Comparison of ENCODE assay signal across 8 mouse cellular contexts in the genomic region with DNA sequence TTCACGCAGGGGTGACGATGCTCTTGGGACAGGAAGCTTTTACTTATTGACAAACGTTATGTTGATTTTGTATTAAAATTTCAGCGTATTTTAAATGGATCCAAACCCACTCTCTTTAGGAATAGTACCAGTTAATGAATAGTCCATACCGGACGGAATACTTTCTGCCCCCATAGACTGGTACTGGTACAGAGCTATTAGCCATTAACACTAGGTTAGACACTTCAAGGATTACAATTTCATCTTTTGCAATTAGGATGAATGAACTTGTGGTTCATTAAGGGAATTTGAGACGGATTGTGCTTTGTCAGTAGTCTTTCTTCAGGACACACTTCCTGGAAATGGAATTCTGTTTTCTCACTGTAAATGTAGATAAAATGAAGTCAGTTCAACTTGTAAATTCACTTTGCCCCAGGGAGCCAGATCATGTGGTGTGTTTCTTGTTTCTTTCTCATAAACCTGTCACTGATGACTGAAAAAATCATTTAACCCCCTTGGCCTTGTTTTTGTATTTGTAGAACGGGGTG. TPM values are rescaled to one million over a fixed set of nuclear protein-coding genes. Genes with fewer than 3 reads are reported as not detected.
DNase-seq lines count a peak whose midpoint lies in the region; ATAC-seq and TF ChIP-seq lines count a peak whose summit lies in the region.

No protein-coding gene starts in this region.

- ATAC-seq in kidney, embryonic 16.5 days (ENCODE audit: low FRiP score, low TSS enrichment), result no peak
- ATAC-seq in hindbrain, embryonic 16.5 days, result peak; percentile 37
- no peak; the same call in 1 of the 2 replicates for ATAC-seq in midbrain, postnatal 0 days (ENCODE audit: low FRiP score)

- H3K27ac ChIP-seq in kidney, embryonic 16.5 days (ENCODE audit: low read length), result peak overlapping the region; percentile 86; the same call in 1 of the 2 replicates
- peak overlapping the region; percentile 90 for H3K27ac ChIP-seq in embryonic facial prominence, embryonic 10.5 days (replicated peaks)
- no peak overlapping the region for H3K27ac ChIP-seq in hindbrain, embryonic 16.5 days (ENCODE audit: low read depth, low read length)
- no peak overlapping the region for H3K27ac ChIP-seq in midbrain, postnatal 0 days (ENCODE audit: low read depth, low read length)

- intact Hi-C loops in gastrocnemius, postnatal 14 days (cut with DNase I; ENCODE audit: low total_unique reads), result no loop called here

- peak overlapping the region; percentile 78 for H3K4me2 ChIP-seq in kidney, embryonic 16.5 days (replicated peaks; ENCODE audit: low read depth, low read length)
- peak overlapping the region; percentile 76 for H3K4me2 ChIP-seq in hindbrain, embryonic 16.5 days (ENCODE audit: low read length)
- H3K4me2 ChIP-seq in midbrain, postnatal 0 days (ENCODE audit: low read depth, low read length, poor library complexity, severe bottlenecking), result peak overlapping the region; percentile 71

- H3K36me3 ChIP-seq in kidney, embryonic 16.5 days (ENCODE audit: insufficient read depth, low read length), result no peaks in the 10 kb centered on the region
- no peaks in the 10 kb centered on the region for H3K36me3 ChIP-seq in embryonic facial prominence, embryonic 10.5 days (replicated peaks)
- H3K36me3 ChIP-seq in hindbrain, embryonic 16.5 days (ENCODE audit: control insufficient read depth, insufficient read depth, low read length), result no peaks in the 10 kb centered on the region
- no peaks in the 10 kb centered on the region; the same call in 1 of the 2 replicates for H3K36me3 ChIP-seq in midbrain, postnatal 0 days (ENCODE audit: insufficient read depth, low read length)

- no peak for DNase-seq in kidney, adult 18-20 months
- no peak for DNase-seq in embryonic facial prominence, embryonic 10.5 days (ENCODE audit: low spot score)
- DNase-seq in midbrain, postnatal 0 days (ENCODE audit: low spot score), result no peak
- DNase-seq in natural killer cell, adult 2 months (ENCODE audit: low spot score in 2 of 2), result no peak
- no peak for DNase-seq in gastrocnemius, postnatal 14 days
- DNase-seq in embryo, embryonic 11 days, result no peak

- no peaks in the 10 kb centered on the region for H3K9me3 ChIP-seq in kidney, embryonic 16.5 days (ENCODE audit: low read length)
- no peaks in the 10 kb centered on the region for H3K9me3 ChIP-seq in embryonic facial prominence, embryonic 10.5 days
- no peaks in the 10 kb centered on the region for H3K9me3 ChIP-seq in hindbrain, embryonic 16.5 days (ENCODE audit: control insufficient read depth, low read length)
- H3K9me3 ChIP-seq in midbrain, postnatal 0 days (ENCODE audit: low read length), result no peaks in the 10 kb centered on the region

- 9% methylated on average over 8 of the region's 8 CpGs for WGBS in kidney, embryonic 16.5 days
- 25% methylated on average over 8 of the region's 8 CpGs for WGBS in embryonic facial prominence, embryonic 10.5 days
- 16% methylated on average over 8 of the region's 8 CpGs for WGBS in hindbrain, embryonic 16.5 days
- WGBS in midbrain, postnatal 0 days, result 15% methylated on average over 8 of the region's 8 CpGs

- H3K9ac ChIP-seq in kidney, embryonic 16.5 days (replicated peaks; ENCODE audit: low read length), result peak overlapping the region; percentile 84
- peak overlapping the region; percentile 85 for H3K9ac ChIP-seq in hindbrain, embryonic 16.5 days (ENCODE audit: low read depth, low read length)
- H3K9ac ChIP-seq in midbrain, postnatal 0 days (replicated peaks; ENCODE audit: low read length, poor library complexity, severe bottlenecking), result peak overlapping the region; percentile 77

- no peak for TF ChIP-seq CTCF in midbrain, postnatal 0 days (IDR thresholded peaks at IDR 0.05)

- H3K4me3 ChIP-seq in kidney, embryonic 16.5 days (ENCODE audit: low read length), result peak overlapping the region; percentile 75
- peak overlapping the region; percentile 88 for H3K4me3 ChIP-seq in embryonic facial prominence, embryonic 10.5 days
- peak overlapping the region; percentile 80 for H3K4me3 ChIP-seq in hindbrain, embryonic 16.5 days (ENCODE audit: low read length)
- H3K4me3 ChIP-seq in midbrain, postnatal 0 days (ENCODE audit: low read depth, low read length), result peak overlapping the region; percentile 84

- peaks cover 7% of the 10 kb centered on the region; the same call in 1 of the 2 replicates for H3K27me3 ChIP-seq in kidney, embryonic 16.5 days (ENCODE audit: insufficient read depth, low read length)
- H3K27me3 ChIP-seq in embryonic facial prominence, embryonic 10.5 days (replicated peaks; ENCODE audit: low read depth, poor library complexity, severe bottlenecking), result peaks cover 46% of the 10 kb centered on the region
- peaks cover 3% of the 10 kb centered on the region; the same call in 1 of the 2 replicates for H3K27me3 ChIP-seq in hindbrain, embryonic 16.5 days (replicated peaks; ENCODE audit: control insufficient read depth, insufficient read depth, low read length)
- no peaks in the 10 kb centered on the region for H3K27me3 ChIP-seq in midbrain, postnatal 0 days (ENCODE audit: insufficient read depth, low read length)

- no peaks in the 10 kb centered on the region for H3K4me1 ChIP-seq in kidney, embryonic 16.5 days (ENCODE audit: insufficient read depth, low read length)
- peaks cover 13% of the 10 kb centered on the region for H3K4me1 ChIP-seq in embryonic facial prominence, embryonic 10.5 days
- peaks cover 4% of the 10 kb centered on the region; the same call in 1 of the 2 replicates for H3K4me1 ChIP-seq in hindbrain, embryonic 16.5 days (ENCODE audit: control insufficient read depth, insufficient read depth, low read depth, low read length)
- H3K4me1 ChIP-seq in midbrain, postnatal 0 days (ENCODE audit: insufficient read depth, low read length), result no peaks in the 10 kb centered on the region

RNA-seq across cellular contexts. Expression of a gene that starts 0.9 kb away (rescaled TPM):
- polyA plus RNA-seq in kidney, embryonic 16.5 days (2015; fragmentation: Nextera tagmentation; extraction: Ambion mirVana), result 25.3 and 26.9 TPM in 2 replicates
- polyA plus RNA-seq in embryonic facial prominence, embryonic 10.5 days (2016; fragmentation: Nextera tagmentation; extraction: Ambion mirVana), result 7.5 and 8.5 TPM in 2 replicates
- polyA plus RNA-seq in hindbrain, embryonic 16.5 days (2015; fragmentation: Nextera tagmentation; extraction: Ambion mirVana), result 21.7 and 22.5 TPM in 2 replicates
- 27.2 and 29.2 TPM in 2 replicates for total RNA-seq in midbrain, postnatal 0 days (2014; rRNA removed)
- polyA plus RNA-seq in midbrain, postnatal 0 days (2015; fragmentation: Nextera tagmentation; extraction: Ambion mirVana), result 25.5 and 27.5 TPM in 2 replicates
- 10 to 100 TPM; 39.4 to 41.9 TPM for total RNA-seq in gastrocnemius, postnatal 14 days (2021)

Comparison
In these comparisons a context has a peak if more than half of its experiments do, and no peak if none do; other contexts are left out.
1. H3K27ac ChIP-seq: peak in kidney, embryonic 16.5 days (single experiment) and embryonic facial prominence, embryonic 10.5 days (single experiment); none in hindbrain, embryonic 16.5 days (single experiment) and midbrain, postnatal 0 days (single experiment).
2. Peak in every context shown above with its lines, with median percentiles within 50 percentile points of each other: H3K4me2 ChIP-seq, H3K4me3 ChIP-seq and H3K9ac ChIP-seq.